12 mouse cellular contexts compared by ENCODE assay signal in genomic region chr7:80035086-80035485, GRCm38 (mm10). TPM values are rescaled to one million over a fixed set of nuclear protein-coding genes. Genes with fewer than 3 reads are reported as not detected.
DNase-seq lines count a peak whose midpoint lies in the region; ATAC-seq lines count a peak whose summit lies in the region.
"Had no signal": no experiment of that assay in that cellular context is flagged by ENCODE, and none has a peak within 500 bp of the region (broad histone marks: within the 10 kb centered on the region; RNA-seq: fewer than 3 reads in every experiment).

No protein-coding gene starts in this region.

- ATAC-seq in heart, embryonic 14.5 days (ENCODE audit: insufficient number of reproducible peaks, insufficient read depth, low FRiP score, low read depth), result no peak
- ATAC-seq in neural tube, embryonic 15.5 days (ENCODE audit: low FRiP score), result no peak
- ATAC-seq in liver, embryonic 12.5 days, result no peak

- DNase-seq in heart, postnatal 36 days, result no peak
- DNase-seq in neural tube, embryonic 10.5 days (ENCODE audit: extremely low spot score, low spot score), result peak; percentile 13
- no peak for DNase-seq in urinary bladder, postnatal 14 days (ENCODE audit: low spot score)
- no peak for DNase-seq in yolk sac, embryonic 10.5 days (ENCODE audit: low spot score)
- DNase-seq: cerebellum, adult 18-20 months; layer of hippocampus, adult 9-11 months; left cerebral cortex, postnatal 4 days; midbrain, embryonic 14.5 days; thymus, adult 18-20 months had no signal

- no peak overlapping the region for H3K4me3 ChIP-seq in heart, embryonic 14.5 days (ENCODE audit: control insufficient read depth in 1 of 2, insufficient read depth in 1 of 2, low read depth in 1 of 2, low read length in 2 of 2)
- no peak overlapping the region for H3K4me3 ChIP-seq in neural tube, embryonic 15.5 days (replicated peaks)
- H3K4me3 ChIP-seq in liver, embryonic 12.5 days, result no peak overlapping the region

- intact Hi-C loops in heart, postnatal 36 days (cut with DNase I), result no loop called here

- 51% methylated on average over 6 of the region's 6 CpGs for WGBS in heart, embryonic 14.5 days
- 82% methylated on average over 6 of the region's 6 CpGs for WGBS in neural tube, embryonic 15.5 days
- 52% methylated on average over 6 of the region's 6 CpGs for WGBS in liver, embryonic 12.5 days (ENCODE audit: insufficient replicate concordance)

- H3K9me3 ChIP-seq in heart, embryonic 14.5 days (ENCODE audit: control insufficient read depth, low read length), result no peaks in the 10 kb centered on the region
- H3K9me3 ChIP-seq in neural tube, embryonic 15.5 days (replicated peaks), result no peaks in the 10 kb centered on the region
- H3K9me3 ChIP-seq in liver, embryonic 12.5 days (replicated peaks), result no peaks in the 10 kb centered on the region

- H3K27me3 ChIP-seq in heart, embryonic 14.5 days (ENCODE audit: control insufficient read depth, insufficient read depth, low read length), result no peaks in the 10 kb centered on the region
- no peaks in the 10 kb centered on the region for H3K27me3 ChIP-seq in neural tube, embryonic 15.5 days (replicated peaks)
- no peaks in the 10 kb centered on the region for H3K27me3 ChIP-seq in liver, embryonic 12.5 days (replicated peaks)

- peak overlapping the region; percentile 46 to 72 for H3K27ac ChIP-seq in heart, embryonic 14.5 days (replicated peaks in 1 of 2; ENCODE audit: control insufficient read depth in 1 of 2, insufficient read depth in 1 of 2, low read depth in 2 of 2, low read length in 2 of 2)
- H3K27ac ChIP-seq in neural tube, embryonic 15.5 days (replicated peaks), result no peak overlapping the region
- peak overlapping the region; percentile 12; the same call in 1 of the 2 replicates for H3K27ac ChIP-seq in liver, embryonic 12.5 days

- no peak overlapping the region for H3K4me2 ChIP-seq in heart, embryonic 14.5 days (ENCODE audit: low read length)
- no peak overlapping the region for H3K4me2 ChIP-seq in neural tube, embryonic 15.5 days
- H3K4me2 ChIP-seq in liver, embryonic 12.5 days, result no peak overlapping the region; the same call in 1 of the 2 replicates

- H3K36me3 ChIP-seq in heart, embryonic 14.5 days (ENCODE audit: control insufficient read depth, insufficient read depth, low read length), result peaks cover 4% of the 10 kb centered on the region; the same call in 1 of the 2 replicates
- no peaks in the 10 kb centered on the region for H3K36me3 ChIP-seq in neural tube, embryonic 15.5 days
- peaks cover 7% of the 10 kb centered on the region; the same call in 1 of the 2 replicates for H3K36me3 ChIP-seq in liver, embryonic 12.5 days

- peaks cover 16 to 42% of the 10 kb centered on the region in 2 experiments for H3K4me1 ChIP-seq in heart, embryonic 14.5 days (ENCODE audit: control insufficient read depth in 2 of 2, insufficient read depth in 2 of 2, low read length in 2 of 2)
- H3K4me1 ChIP-seq in neural tube, embryonic 15.5 days, result peaks cover 41% of the 10 kb centered on the region
- peaks cover 83% of the 10 kb centered on the region for H3K4me1 ChIP-seq in liver, embryonic 12.5 days

- H3K9ac ChIP-seq in heart, embryonic 14.5 days (ENCODE audit: low read length), result peak overlapping the region; percentile 52
- no peak overlapping the region for H3K9ac ChIP-seq in neural tube, embryonic 15.5 days (replicated peaks)
- no peak overlapping the region for H3K9ac ChIP-seq in liver, embryonic 12.5 days

RNA-seq across cellular contexts. Expression of gene Zfp710, which starts 10.5 kb away (rescaled TPM):
- polyA plus RNA-seq in heart, embryonic 14.5 days (2014; fragmentation: Nextera tagmentation; extraction: Ambion mirVana), result 11.5 and 12.2 TPM in 2 replicates
- total RNA-seq in heart, postnatal 36 days (2021), result 10 to 100 TPM; 27.4 to 28.0 TPM
- polyA plus RNA-seq in neural tube, embryonic 15.5 days (2015; fragmentation: Nextera tagmentation; extraction: Ambion mirVana), result 11.6 and 13.9 TPM in 2 replicates
- 7.2 and 8.9 TPM in 2 replicates for polyA plus RNA-seq in liver, embryonic 12.5 days (2016; fragmentation: Nextera tagmentation; extraction: Ambion mirVana)
